Mouse (Mus musculus) megakaryocyte, embryonic 14.5 days (primary cell): ENCODE measurements around the gene Mpdz.

ENCODE experiments used
- FLI1 ChIP-seq: IDR thresholded peaks from 2 replicates; pipeline ENCODE4 v1.6.1; 2012; ENCODE audit warnings: low read length, inconsistent platforms, mixed read lengths
- GATA1 ChIP-seq: IDR thresholded peaks from 3 replicates; pipeline ENCODE4 v1.6.1; 2012; ENCODE audit warnings: mixed read lengths, low read length, inconsistent platforms, borderline replicate concordance

- TF ChIP-seq FLI1 (no peak), GATA1 (no peak)
Measured at GRCm38 (mm10) chr4:81302056-81302455, 140.6 kb downstream of the Mpdz start.
